In the genomic region with DNA sequence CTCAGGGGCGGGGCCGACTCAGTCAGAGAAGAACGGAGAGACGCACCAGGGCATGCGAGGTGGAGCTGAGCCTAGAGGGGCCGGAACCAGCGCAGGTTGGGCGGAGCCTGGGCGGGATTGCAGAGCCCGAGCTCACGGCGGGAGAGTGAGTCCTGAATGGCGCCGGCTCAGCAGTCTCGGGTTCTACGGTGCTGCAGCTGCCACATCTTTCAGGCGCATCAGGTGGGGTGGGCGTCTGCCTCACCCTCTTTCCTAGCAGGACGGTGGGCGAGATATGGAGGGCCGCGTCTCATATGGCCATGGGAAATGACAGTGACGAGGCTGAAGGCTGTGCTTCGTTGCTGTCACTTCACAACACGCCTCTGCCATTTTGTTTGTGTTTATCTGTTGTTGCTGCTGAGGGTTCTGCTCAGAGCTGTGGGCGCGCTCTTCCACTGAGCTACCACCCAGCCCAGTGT, we compare ENCODE assay signal across 8 mouse cellular contexts. TPM values are rescaled to one million over a fixed set of nuclear protein-coding genes. Genes with fewer than 3 reads are reported as not detected.
DNase-seq lines count a peak whose midpoint lies in the region; ATAC-seq lines count a peak whose summit lies in the region.

No protein-coding gene starts in this region.

- WGBS in embryonic facial prominence, embryonic 11.5 days, result under 1% methylated on average over 27 of the region's 27 CpGs
- under 1% methylated on average over 27 of the region's 27 CpGs for WGBS in limb, embryonic 15.5 days

- H3K4me3 ChIP-seq in embryonic facial prominence, embryonic 11.5 days (ENCODE audit: low read depth, low read length), result peak overlapping the region; percentile 65
- peak overlapping the region; percentile 68 for H3K4me3 ChIP-seq in limb, embryonic 15.5 days

- H3K4me2 ChIP-seq in embryonic facial prominence, embryonic 11.5 days (ENCODE audit: low read depth, low read length), result peak overlapping the region; percentile 74
- peak overlapping the region; percentile 72 for H3K4me2 ChIP-seq in limb, embryonic 15.5 days

- H3K27me3 ChIP-seq in embryonic facial prominence, embryonic 11.5 days (ENCODE audit: control insufficient read depth, insufficient read depth, low read length), result no peaks in the 10 kb centered on the region
- H3K27me3 ChIP-seq in limb, embryonic 15.5 days, result no peaks in the 10 kb centered on the region

- no peaks in the 10 kb centered on the region for H3K4me1 ChIP-seq in embryonic facial prominence, embryonic 11.5 days (ENCODE audit: control insufficient read depth, insufficient read depth, low read length)
- H3K4me1 ChIP-seq in limb, embryonic 15.5 days, result peaks cover 6% of the 10 kb centered on the region; the same call in 1 of the 2 replicates

- H3K27ac ChIP-seq in embryonic facial prominence, embryonic 11.5 days (replicated peaks; ENCODE audit: low read depth, low read length), result no peak overlapping the region
- peak overlapping the region; percentile 27; the same call in 1 of the 2 replicates for H3K27ac ChIP-seq in limb, embryonic 15.5 days

- H3K36me3 ChIP-seq in embryonic facial prominence, embryonic 11.5 days (replicated peaks; ENCODE audit: control insufficient read depth, insufficient read depth, low read depth, low read length), result peaks cover 5% of the 10 kb centered on the region
- peaks cover 43% of the 10 kb centered on the region for H3K36me3 ChIP-seq in limb, embryonic 15.5 days

- H3K9me3 ChIP-seq in embryonic facial prominence, embryonic 11.5 days (replicated peaks; ENCODE audit: control insufficient read depth, low read length), result no peaks in the 10 kb centered on the region
- no peaks in the 10 kb centered on the region for H3K9me3 ChIP-seq in limb, embryonic 15.5 days

- peak; percentile 97 for DNase-seq in 3134 (ENCODE audit: extremely low read depth, insufficient read length, low spot score)
- DNase-seq in adrenal gland, postnatal 14 days, result peak; percentile 99
- peak; percentile 99 for DNase-seq in embryonic facial prominence, embryonic 11.5 days (ENCODE audit: low spot score)
- DNase-seq in kidney, adult 8-10 months, result peak; percentile 98 to 99
- peak; percentile 95 to 96 for DNase-seq in monocyte, adult 2 months (ENCODE audit: low read depth in 1 of 2, low spot score in 2 of 2)
- peak; percentile 98 to 99 for DNase-seq in spleen, postnatal 36 days (ENCODE audit: low spot score in 2 of 2)

- peak overlapping the region; percentile 85 for H3K9ac ChIP-seq in embryonic facial prominence, embryonic 11.5 days (replicated peaks; ENCODE audit: low read length)
- H3K9ac ChIP-seq in limb, embryonic 15.5 days, result peak overlapping the region; percentile 65

- ATAC-seq in embryonic facial prominence, embryonic 11.5 days (replicated peaks; ENCODE audit: insufficient number of reproducible peaks, low FRiP score, low TSS enrichment, low read depth), result peak; percentile 99
- peak; percentile 100 for ATAC-seq in granulocyte monocyte progenitor cell, adult 5-6 weeks (replicated peaks; ENCODE audit: poor library complexity, severe bottlenecking)
- ATAC-seq in limb, embryonic 15.5 days (ENCODE audit: insufficient number of reproducible peaks, low FRiP score, low TSS enrichment, low read depth), result peak; percentile 96

RNA-seq across cellular contexts. Expression of a gene that starts 0.5 kb away (rescaled TPM):
- 12.9 and 13.6 TPM in 2 replicates for total RNA-seq in adrenal gland, postnatal 14 days (2021)
- polyA plus RNA-seq in embryonic facial prominence, embryonic 11.5 days (2014; fragmentation: Nextera tagmentation; extraction: Ambion mirVana), result 24.9 and 25.5 TPM in 2 replicates
- 18.4 and 27.7 TPM in 2 replicates for total RNA-seq in granulocyte monocyte progenitor cell, adult 5-6 weeks (2014; fragmentation: Nextera tagmentation)
- total RNA-seq in granulocyte monocyte progenitor cell, adult 5-6 weeks (2017), result 13.9 and 22.0 TPM in 2 replicates
- polyA plus RNA-seq in limb, embryonic 15.5 days (2015; fragmentation: Nextera tagmentation; extraction: Ambion mirVana), result 15.5 and 16.2 TPM in 2 replicates

RNA-seq across cellular contexts. Expression of a gene that starts 35.9 kb away (rescaled TPM):
- 356 and 366 TPM in 2 replicates for total RNA-seq in adrenal gland, postnatal 14 days (2021)
- 135 and 142 TPM in 2 replicates for polyA plus RNA-seq in embryonic facial prominence, embryonic 11.5 days (2014; fragmentation: Nextera tagmentation; extraction: Ambion mirVana)
- total RNA-seq in granulocyte monocyte progenitor cell, adult 5-6 weeks (2014; fragmentation: Nextera tagmentation), result 89.7 and 92.6 TPM in 2 replicates
- 131 and 165 TPM in 2 replicates for total RNA-seq in granulocyte monocyte progenitor cell, adult 5-6 weeks (2017)
- 241 and 262 TPM in 2 replicates for polyA plus RNA-seq in limb, embryonic 15.5 days (2015; fragmentation: Nextera tagmentation; extraction: Ambion mirVana)

RNA-seq across cellular contexts. Expression of a gene that starts 35.9 kb away (rescaled TPM):
- total RNA-seq in adrenal gland, postnatal 14 days (2021), result 103 and 113 TPM in 2 replicates
- 19.5 and 21.1 TPM in 2 replicates for polyA plus RNA-seq in embryonic facial prominence, embryonic 11.5 days (2014; fragmentation: Nextera tagmentation; extraction: Ambion mirVana)
- total RNA-seq in granulocyte monocyte progenitor cell, adult 5-6 weeks (2014; fragmentation: Nextera tagmentation), result 22.7 and 23.9 TPM in 2 replicates
- 11.5 and 14.6 TPM in 2 replicates for total RNA-seq in granulocyte monocyte progenitor cell, adult 5-6 weeks (2017)
- polyA plus RNA-seq in limb, embryonic 15.5 days (2015; fragmentation: Nextera tagmentation; extraction: Ambion mirVana), result 12.5 and 16.0 TPM in 2 replicates

RNA-seq across cellular contexts. Expression of a gene that starts 43.6 kb away (rescaled TPM):
- 75.9 and 86.7 TPM in 2 replicates for total RNA-seq in adrenal gland, postnatal 14 days (2021)
- 24.8 and 26.0 TPM in 2 replicates for polyA plus RNA-seq in embryonic facial prominence, embryonic 11.5 days (2014; fragmentation: Nextera tagmentation; extraction: Ambion mirVana)
- 53.7 and 63.7 TPM in 2 replicates for total RNA-seq in granulocyte monocyte progenitor cell, adult 5-6 weeks (2014; fragmentation: Nextera tagmentation)
- total RNA-seq in granulocyte monocyte progenitor cell, adult 5-6 weeks (2017), result 76.4 and 97.2 TPM in 2 replicates
- 45.9 and 46.0 TPM in 2 replicates for polyA plus RNA-seq in limb, embryonic 15.5 days (2015; fragmentation: Nextera tagmentation; extraction: Ambion mirVana)
